Mouse (Mus musculus): ENCODE results near the gene Entpd7.

Gene Entpd7

GRCm38 (mm10) chr19:43726510-43727146 is 37.2 kb downstream of the Entpd7 start:
- no peak for DNase-seq

- DNase-seq = no peak
Observed at GRCm38 (mm10) chr19:43729296-43730036, 40.0 kb downstream of the Entpd7 start.

- DNase-seq = no peak
Observed at GRCm38 (mm10) chr19:43730037-43730428, 40.6 kb downstream of the Entpd7 start.

GRCm38 (mm10) chr19:43731157-43731556 is 41.7 kb downstream of the Entpd7 start:
- no peak for DNase-seq

- DNase-seq = no peak
Observed at GRCm38 (mm10) chr19:43738409-43738808, 48.9 kb downstream of the Entpd7 start.

- no peak for DNase-seq
Observed at GRCm38 (mm10) chr19:43743401-43743800, 53.9 kb downstream of the Entpd7 start.

- DNase-seq = no peak
Observed at GRCm38 (mm10) chr19:43745740-43746139, 56.3 kb downstream of the Entpd7 start.

GRCm38 (mm10) chr19:43747877-43748276 is 58.4 kb downstream of the Entpd7 start:
- no peak for DNase-seq

- no peak for DNase-seq
Observed at GRCm38 (mm10) chr19:43750008-43750407, 60.5 kb downstream of the Entpd7 start.

- peak; percentile 98 to 99 for DNase-seq
Observed at GRCm38 (mm10) chr19:43752489-43753225, 63.2 kb downstream of the Entpd7 start, which contains the start of the genes Cutc and Cox15. Cutc (plus strand) TSS chr19:43752996. Cox15 (minus strand) TSS chr19:43753000.

GRCm38 (mm10) chr19:43753226-43753835 is 63.9 kb downstream of the Entpd7 start:
- DNase-seq = peak; percentile 94 to 95

- no peak for DNase-seq
Observed at GRCm38 (mm10) chr19:43754237-43754636, 64.8 kb downstream of the Entpd7 start.

- DNase-seq = no peak
Observed at GRCm38 (mm10) chr19:43754872-43755271, 65.4 kb downstream of the Entpd7 start.

GRCm38 (mm10) chr19:43760504-43760903 is 71.0 kb downstream of the Entpd7 start:
- peak; percentile 71 to 85 for DNase-seq

- no peak for DNase-seq
Observed at GRCm38 (mm10) chr19:43761543-43762256, 72.2 kb downstream of the Entpd7 start.

- no peak for DNase-seq
Observed at GRCm38 (mm10) chr19:43762410-43762809, 72.9 kb downstream of the Entpd7 start.

GRCm38 (mm10) chr19:43766451-43766850 is 77.0 kb downstream of the Entpd7 start:
- no peak for DNase-seq

- DNase-seq = no peak
Observed at GRCm38 (mm10) chr19:43767549-43768322, 78.3 kb downstream of the Entpd7 start.

- DNase-seq = no peak
Observed at GRCm38 (mm10) chr19:43769366-43769960, 80.0 kb downstream of the Entpd7 start.

GRCm38 (mm10) chr19:43770584-43770983 is 81.1 kb downstream of the Entpd7 start:
- DNase-seq = no peak

GRCm38 (mm10) chr19:43771499-43771969 is 82.1 kb downstream of the Entpd7 start:
- no peak for DNase-seq
